Mouse (Mus musculus): ENCODE data around the gene Nebl. TPM values are rescaled to one million over a fixed set of nuclear protein-coding genes. Genes with fewer than 3 reads are reported as not detected.

Gene Nebl
- total RNA-seq, 4 experiments from 2014 or later = 292 to 343 (median 327) TPM

- no peak for DNase-seq (ENCODE audit: low spot score)
Measured at GRCm38 (mm10) chr2:17710083-17710482, 21.2 kb downstream of the Nebl start.

- no peak for DNase-seq (ENCODE audit: low spot score)
Measured at GRCm38 (mm10) chr2:17705964-17706363, 25.3 kb downstream of the Nebl start.

- DNase-seq (ENCODE audit: low spot score) = no peak
Measured at GRCm38 (mm10) chr2:17705426-17705825, 25.8 kb downstream of the Nebl start.

GRCm38 (mm10) chr2:17703170-17703512 lies 28.1 kb downstream of the Nebl start:
- DNase-seq (ENCODE audit: low spot score) = no peak

GRCm38 (mm10) chr2:17702481-17703169 lies 28.6 kb downstream of the Nebl start:
- no peak for DNase-seq (ENCODE audit: low spot score)

GRCm38 (mm10) chr2:17698161-17699087 lies 32.8 kb downstream of the Nebl start:
- DNase-seq (ENCODE audit: low spot score) = no peak

- DNase-seq (ENCODE audit: low spot score) = no peak
Measured at GRCm38 (mm10) chr2:17692926-17693325, 38.3 kb downstream of the Nebl start.

GRCm38 (mm10) chr2:17690264-17690663 lies 41.0 kb downstream of the Nebl start:
- no peak for DNase-seq (ENCODE audit: low spot score)

- no peak for DNase-seq (ENCODE audit: low spot score)
Measured at GRCm38 (mm10) chr2:17687141-17687540, 44.1 kb downstream of the Nebl start.

GRCm38 (mm10) chr2:17683326-17684040 lies 47.8 kb downstream of the Nebl start:
- DNase-seq (ENCODE audit: low spot score) = no peak

- no peak for DNase-seq (ENCODE audit: low spot score)
Measured at GRCm38 (mm10) chr2:17672156-17672555, 59.1 kb downstream of the Nebl start.

GRCm38 (mm10) chr2:17671566-17671965 lies 59.7 kb downstream of the Nebl start:
- DNase-seq (ENCODE audit: low spot score) = no peak

- no peak for DNase-seq (ENCODE audit: low spot score)
Measured at GRCm38 (mm10) chr2:17669953-17670352, 61.3 kb downstream of the Nebl start.

- DNase-seq (ENCODE audit: low spot score) = no peak
Measured at GRCm38 (mm10) chr2:17669000-17669399, 62.3 kb downstream of the Nebl start.

GRCm38 (mm10) chr2:17658176-17658575 lies 73.1 kb downstream of the Nebl start:
- no peak for DNase-seq (ENCODE audit: low spot score)

GRCm38 (mm10) chr2:17650147-17650834 lies 81.0 kb downstream of the Nebl start:
- no peak for DNase-seq (ENCODE audit: low spot score)

- no peak for DNase-seq (ENCODE audit: low spot score)
Measured at GRCm38 (mm10) chr2:17649728-17650127, 81.5 kb downstream of the Nebl start.

GRCm38 (mm10) chr2:17644282-17645262 lies 86.7 kb downstream of the Nebl start:
- peak; percentile 16 for DNase-seq (ENCODE audit: low spot score)

- no peak for DNase-seq (ENCODE audit: low spot score)
Measured at GRCm38 (mm10) chr2:17643869-17644268, 87.4 kb downstream of the Nebl start.

GRCm38 (mm10) chr2:17642770-17643169 lies 88.5 kb downstream of the Nebl start:
- DNase-seq (ENCODE audit: low spot score) = no peak
